Mouse (Mus musculus): ENCODE data around the gene Ttc26. TPM values are rescaled to one million over a fixed set of nuclear protein-coding genes. Genes with fewer than 3 reads are reported as not detected.
A peak's percentile ranks its signal among the peaks of the same experiment; 100 is the strongest.
"Not testable (repeated sequence)": the region's sequence is repeated elsewhere in the genome, so short reads cannot be mapped to it uniquely, and the experiment has no call there.

Gene Ttc26
- polyA plus RNA-seq, 1 experiment from 2014 or later: 10.9 TPM

GRCm38 (mm10) chr6:38433261-38434033, 52.2 kb downstream of the Ttc26 start, which contains the start of gene Ubn2:
Ubn2 (plus strand) TSS chr6:38433950.
- Histone ChIP-seq H3K9ac (ENCODE audit: low read length) (peak within 1 kb of the TSS; percentile 95), H3K36me3 (ENCODE audit: control insufficient read depth, insufficient read depth, low read length) (no peaks in the 10 kb centered on the region), H3K4me1 (ENCODE audit: control insufficient read depth, insufficient read depth, low read length) (peaks cover 6% of the 10 kb centered on the region; the same call in 1 of the 2 replicates), H3K27ac (ENCODE audit: low read depth, low read length) (peak within 1 kb of the TSS; percentile 97), H3K4me2 (peak within 1 kb of the TSS; percentile 75), H3K9me3 (ENCODE audit: control insufficient read depth, low read length) (no peaks in the 10 kb centered on the region), H3K4me3 (ENCODE audit: low read depth, low read length) (peak within 1 kb of the TSS; percentile 99), H3K27me3 (ENCODE audit: control insufficient read depth, insufficient read depth, low read length) (no peaks in the 10 kb centered on the region)
- ATAC-seq (ENCODE audit: low FRiP score): peak; percentile 97
- WGBS: under 1% methylated on average over 64 of the region's 64 CpGs
- DNase-seq (ENCODE audit: low spot score, missing footprints): peak; percentile 100

GRCm38 (mm10) chr6:38434055-38435023, 53.1 kb downstream of the Ttc26 start:
- Histone ChIP-seq H3K4me3 (ENCODE audit: low read depth, low read length) (peak overlapping the region; percentile 99), H3K27ac (ENCODE audit: low read depth, low read length) (peak overlapping the region; percentile 97), H3K9ac (ENCODE audit: low read length) (peak overlapping the region; percentile 95), H3K4me1 (ENCODE audit: control insufficient read depth, insufficient read depth, low read length) (peaks cover 6% of the 10 kb centered on the region; the same call in 1 of the 2 replicates), H3K9me3 (ENCODE audit: control insufficient read depth, low read length) (no peaks in the 10 kb centered on the region), H3K4me2 (peak overlapping the region; percentile 68), H3K36me3 (ENCODE audit: control insufficient read depth, insufficient read depth, low read length) (no peaks in the 10 kb centered on the region), H3K27me3 (ENCODE audit: control insufficient read depth, insufficient read depth, low read length) (no peaks in the 10 kb centered on the region)
- ATAC-seq (ENCODE audit: low FRiP score): peak; percentile 79
- DNase-seq (ENCODE audit: low spot score, missing footprints): peak; percentile 97
- under 1% methylated on average over 96 of the region's 118 CpGs for WGBS

GRCm38 (mm10) chr6:38443842-38444241, 62.6 kb downstream of the Ttc26 start:
- H3K4me3 ChIP-seq (ENCODE audit: low read depth, low read length): no peak overlapping the region
- DNase-seq (ENCODE audit: low spot score, missing footprints): no peak
- no peaks in the 10 kb centered on the region for H3K9me3 ChIP-seq (ENCODE audit: control insufficient read depth, low read length)
- no peak overlapping the region for H3K9ac ChIP-seq (ENCODE audit: low read length)
- no peak overlapping the region for H3K27ac ChIP-seq (ENCODE audit: low read depth, low read length)
- no peaks in the 10 kb centered on the region for H3K4me1 ChIP-seq (ENCODE audit: control insufficient read depth, insufficient read depth, low read length)
- H3K27me3 ChIP-seq (ENCODE audit: control insufficient read depth, insufficient read depth, low read length): no peaks in the 10 kb centered on the region
- peaks cover 2% of the 10 kb centered on the region; the same call in 1 of the 2 replicates for H3K36me3 ChIP-seq (ENCODE audit: control insufficient read depth, insufficient read depth, low read length)
- no peak overlapping the region for H3K4me2 ChIP-seq
- no peak for ATAC-seq (ENCODE audit: low FRiP score)
- WGBS: 89% methylated on average over 3 of the region's 3 CpGs

GRCm38 (mm10) chr6:38448295-38448694, 67.0 kb downstream of the Ttc26 start:
- Histone ChIP-seq H3K4me1 (ENCODE audit: control insufficient read depth, insufficient read depth, low read length) (no peaks in the 10 kb centered on the region), H3K27me3 (ENCODE audit: control insufficient read depth, insufficient read depth, low read length) (no peaks in the 10 kb centered on the region), H3K9me3 (ENCODE audit: control insufficient read depth, low read length) (no peaks in the 10 kb centered on the region), H3K36me3 (ENCODE audit: control insufficient read depth, insufficient read depth, low read length) (no peaks in the 10 kb centered on the region), H3K4me2 (no peak overlapping the region), H3K27ac (ENCODE audit: low read depth, low read length) (no peak overlapping the region), H3K4me3 (ENCODE audit: low read depth, low read length) (no peak overlapping the region), H3K9ac (ENCODE audit: low read length) (no peak overlapping the region)
- 87% methylated on average over 2 of the region's 2 CpGs for WGBS
- no peak for DNase-seq (ENCODE audit: low spot score, missing footprints)
- no peak for ATAC-seq (ENCODE audit: low FRiP score)

- peaks cover 2% of the 10 kb centered on the region; the same call in 1 of the 2 replicates for H3K36me3 ChIP-seq (ENCODE audit: control insufficient read depth, insufficient read depth, low read length)
- H3K9ac ChIP-seq (ENCODE audit: low read length): no peak overlapping the region
- no peaks in the 10 kb centered on the region for H3K4me1 ChIP-seq (ENCODE audit: control insufficient read depth, insufficient read depth, low read length)
- H3K9me3 ChIP-seq (ENCODE audit: control insufficient read depth, low read length): no peaks in the 10 kb centered on the region
- no peak overlapping the region for H3K4me3 ChIP-seq (ENCODE audit: low read depth, low read length)
- ATAC-seq (ENCODE audit: low FRiP score) (no peak), DNase-seq (ENCODE audit: low spot score, missing footprints) (no peak)
- H3K27me3 ChIP-seq (ENCODE audit: control insufficient read depth, insufficient read depth, low read length): no peaks in the 10 kb centered on the region
- H3K27ac ChIP-seq (ENCODE audit: low read depth, low read length): no peak overlapping the region
- H3K4me2 ChIP-seq: no peak overlapping the region
- WGBS: 93% methylated on average over 4 of the region's 4 CpGs
Measured at GRCm38 (mm10) chr6:38453049-38453448, 71.8 kb downstream of the Ttc26 start.

- DNase-seq (ENCODE audit: low spot score, missing footprints); H3K9me3 ChIP-seq (ENCODE audit: control insufficient read depth, low read length); H3K9ac ChIP-seq (ENCODE audit: low read length); H3K27me3 ChIP-seq (ENCODE audit: control insufficient read depth, insufficient read depth, low read length); H3K36me3 ChIP-seq (ENCODE audit: control insufficient read depth, insufficient read depth, low read length); H3K4me2 ChIP-seq; H3K4me1 ChIP-seq (ENCODE audit: control insufficient read depth, insufficient read depth, low read length); ATAC-seq (ENCODE audit: low FRiP score); H3K27ac ChIP-seq (ENCODE audit: low read depth, low read length); H3K4me3 ChIP-seq (ENCODE audit: low read depth, low read length): not testable (repeated sequence)
Measured at GRCm38 (mm10) chr6:38456425-38456824, 75.2 kb downstream of the Ttc26 start.

- no peak for ATAC-seq (ENCODE audit: low FRiP score)
- H3K36me3 ChIP-seq (ENCODE audit: control insufficient read depth, insufficient read depth, low read length): peaks cover 2% of the 10 kb centered on the region; the same call in 1 of the 2 replicates
- WGBS: 96% methylated on average over 3 of the region's 3 CpGs
Measured at GRCm38 (mm10) chr6:38458075-38458474, 76.8 kb downstream of the Ttc26 start.

GRCm38 (mm10) chr6:38469591-38469990, 88.3 kb downstream of the Ttc26 start:
- no peak overlapping the region for H3K4me3 ChIP-seq (ENCODE audit: low read depth, low read length)
- H3K9me3 ChIP-seq (ENCODE audit: control insufficient read depth, low read length): no peaks in the 10 kb centered on the region
- WGBS: 88% methylated on average over 4 of the region's 4 CpGs
- no peak overlapping the region for H3K4me2 ChIP-seq
- no peak overlapping the region for H3K27ac ChIP-seq (ENCODE audit: low read depth, low read length)
- no peaks in the 10 kb centered on the region for H3K4me1 ChIP-seq (ENCODE audit: control insufficient read depth, insufficient read depth, low read length)
- H3K27me3 ChIP-seq (ENCODE audit: control insufficient read depth, insufficient read depth, low read length): no peaks in the 10 kb centered on the region
- H3K36me3 ChIP-seq (ENCODE audit: control insufficient read depth, insufficient read depth, low read length): peaks cover 4% of the 10 kb centered on the region
- no peak overlapping the region for H3K9ac ChIP-seq (ENCODE audit: low read length)
- ATAC-seq (ENCODE audit: low FRiP score) (no peak), DNase-seq (ENCODE audit: low spot score, missing footprints) (no peak)

More at GRCm38 (mm10) chr6:38458075-38458474, 76.8 kb downstream of the Ttc26 start:
- H3K4me2 ChIP-seq: no peak overlapping the region
- no peaks in the 10 kb centered on the region for H3K9me3 ChIP-seq (ENCODE audit: control insufficient read depth, low read length)
- H3K4me1 ChIP-seq (ENCODE audit: control insufficient read depth, insufficient read depth, low read length): no peaks in the 10 kb centered on the region
- no peak overlapping the region for H3K9ac ChIP-seq (ENCODE audit: low read length)
- H3K27ac ChIP-seq (ENCODE audit: low read depth, low read length): no peak overlapping the region
- H3K4me3 ChIP-seq (ENCODE audit: low read depth, low read length): no peak overlapping the region
- DNase-seq (ENCODE audit: low spot score, missing footprints): no peak
- no peaks in the 10 kb centered on the region for H3K27me3 ChIP-seq (ENCODE audit: control insufficient read depth, insufficient read depth, low read length)
